Mouse (Mus musculus): ENCODE measurements around the gene Mapkapk5. TPM values are rescaled to one million over a fixed set of nuclear protein-coding genes. Genes with fewer than 3 reads are reported as not detected.

The Mapkapk5 gene
- polyA plus RNA-seq, 2 experiments = 60.4 to 110 TPM

GRCm38 (mm10) chr5:121493305-121493704 lies 52.4 kb downstream of the Mapkapk5 start:
- Histone ChIP-seq H3K27me3 (ENCODE audit: control insufficient read depth, insufficient read depth, low read length) (no peaks in the 10 kb centered on the region), H3K4me3 (replicated peaks; ENCODE audit: low read length) (no peak overlapping the region), H3K27ac (replicated peaks; ENCODE audit: low read depth, low read length) (no peak overlapping the region), H3K9me3 (ENCODE audit: control insufficient read depth, low read length) (no peaks in the 10 kb centered on the region), H3K4me1 (ENCODE audit: control insufficient read depth, insufficient read depth, low read length) (no peaks in the 10 kb centered on the region), H3K9ac (ENCODE audit: low read depth, low read length, severe bottlenecking) (no peak overlapping the region), H3K4me2 (replicated peaks; ENCODE audit: low read depth, low read length, severe bottlenecking) (no peak overlapping the region), H3K36me3 (ENCODE audit: control insufficient read depth, insufficient read depth, low read length) (no peaks in the 10 kb centered on the region)
- WGBS = 64% methylated on average over 8 of the region's 8 CpGs
- DNase-seq (ENCODE audit: low spot score) (peak; percentile 18), ATAC-seq (ENCODE audit: low FRiP score, low read depth) (no peak)
- TF ChIP-seq POLR2A (IDR thresholded peaks at IDR 0.05; ENCODE audit: borderline replicate concordance, extremely low read depth, insufficient read depth, insufficient read length) = no peak

GRCm38 (mm10) chr5:121484801-121485200 lies 60.9 kb downstream of the Mapkapk5 start:
- H3K4me2 ChIP-seq (replicated peaks; ENCODE audit: low read depth, low read length, severe bottlenecking) = no peak overlapping the region
- no peak overlapping the region for H3K9ac ChIP-seq (ENCODE audit: low read depth, low read length, severe bottlenecking)
- no peaks in the 10 kb centered on the region for H3K27me3 ChIP-seq (ENCODE audit: control insufficient read depth, insufficient read depth, low read length)
- no peak overlapping the region for H3K4me3 ChIP-seq (replicated peaks; ENCODE audit: low read length)
- no peak for DNase-seq (ENCODE audit: low spot score)
- TF ChIP-seq POLR2A (IDR thresholded peaks at IDR 0.05; ENCODE audit: borderline replicate concordance, extremely low read depth, insufficient read depth, insufficient read length) = no peak
- H3K36me3 ChIP-seq (ENCODE audit: control insufficient read depth, insufficient read depth, low read length) = no peaks in the 10 kb centered on the region
- no peaks in the 10 kb centered on the region for H3K9me3 ChIP-seq (ENCODE audit: control insufficient read depth, low read length)
- no peaks in the 10 kb centered on the region for H3K4me1 ChIP-seq (ENCODE audit: control insufficient read depth, insufficient read depth, low read length)
- no peak overlapping the region for H3K27ac ChIP-seq (replicated peaks; ENCODE audit: low read depth, low read length)
- 80% methylated on average over 5 of the region's 5 CpGs for WGBS
- no peak for ATAC-seq (ENCODE audit: low FRiP score, low read depth)

- Histone ChIP-seq H3K9me3 (ENCODE audit: control insufficient read depth, low read length) (no peaks in the 10 kb centered on the region), H3K9ac (ENCODE audit: low read depth, low read length, severe bottlenecking) (no peak overlapping the region), H3K4me2 (replicated peaks; ENCODE audit: low read depth, low read length, severe bottlenecking) (no peak overlapping the region), H3K27ac (replicated peaks; ENCODE audit: low read depth, low read length) (no peak overlapping the region), H3K4me3 (replicated peaks; ENCODE audit: low read length) (no peak overlapping the region), H3K4me1 (ENCODE audit: control insufficient read depth, insufficient read depth, low read length) (no peaks in the 10 kb centered on the region), H3K36me3 (ENCODE audit: control insufficient read depth, insufficient read depth, low read length) (no peaks in the 10 kb centered on the region), H3K27me3 (ENCODE audit: control insufficient read depth, insufficient read depth, low read length) (no peaks in the 10 kb centered on the region)
- DNase-seq (ENCODE audit: low spot score) (peak; percentile 86), ATAC-seq (ENCODE audit: low FRiP score, low read depth) (no peak)
- 33% methylated on average over 3 of the region's 3 CpGs for WGBS
- no peak for TF ChIP-seq POLR2A (IDR thresholded peaks at IDR 0.05; ENCODE audit: borderline replicate concordance, extremely low read depth, insufficient read depth, insufficient read length)
Observed at GRCm38 (mm10) chr5:121477680-121478079, 68.0 kb downstream of the Mapkapk5 start.

DNA sequence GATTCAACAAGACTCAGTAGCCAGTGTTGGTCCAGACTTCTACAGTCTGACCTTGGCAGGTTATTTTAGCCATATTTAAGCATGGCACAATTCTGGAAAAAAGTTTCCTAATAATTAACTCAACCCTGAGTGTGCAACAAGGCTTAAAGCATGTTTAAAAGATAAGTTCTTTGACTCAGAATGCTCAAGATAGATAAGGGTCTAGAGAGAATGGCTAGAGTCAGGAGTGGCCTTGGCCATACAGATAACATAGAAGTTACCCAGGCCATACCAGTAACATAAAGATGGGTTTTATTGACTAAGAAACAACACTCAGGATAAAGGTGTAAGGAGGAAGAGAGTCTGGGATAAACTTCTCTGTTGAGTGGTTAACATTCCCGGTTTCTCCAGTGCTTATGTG lies 69.7 kb downstream of the Mapkapk5 start:
- Histone ChIP-seq H3K36me3 (ENCODE audit: control insufficient read depth, insufficient read depth, low read length) (no peaks in the 10 kb centered on the region), H3K9ac (ENCODE audit: low read depth, low read length, severe bottlenecking) (no peak overlapping the region), H3K4me2 (replicated peaks; ENCODE audit: low read depth, low read length, severe bottlenecking) (no peak overlapping the region), H3K9me3 (ENCODE audit: control insufficient read depth, low read length) (no peaks in the 10 kb centered on the region), H3K27ac (replicated peaks; ENCODE audit: low read depth, low read length) (no peak overlapping the region), H3K4me1 (ENCODE audit: control insufficient read depth, insufficient read depth, low read length) (no peaks in the 10 kb centered on the region), H3K4me3 (replicated peaks; ENCODE audit: low read length) (no peak overlapping the region), H3K27me3 (ENCODE audit: control insufficient read depth, insufficient read depth, low read length) (no peaks in the 10 kb centered on the region)
- TF ChIP-seq POLR2A (IDR thresholded peaks at IDR 0.05; ENCODE audit: borderline replicate concordance, extremely low read depth, insufficient read depth, insufficient read length) = no peak
- DNase-seq (ENCODE audit: low spot score) (no peak), ATAC-seq (ENCODE audit: low FRiP score, low read depth) (no peak)
- WGBS = 86% methylated on average over 1 of the region's 1 CpGs

Other genes with a start within 250 kb of the Mapkapk5 start
- gene Trafd1, start 160.3 kb downstream of the Mapkapk5 start, polyA plus RNA-seq (2012; rRNA removed) = 102 and 109 TPM in 2 replicates
- 70.2 and 74.7 TPM in 2 replicates for gene Trafd1, start 160.3 kb downstream of the Mapkapk5 start, polyA plus RNA-seq (2014; fragmentation: Nextera tagmentation; extraction: Ambion mirVana)
- gene Naa25, start 148.0 kb downstream of the Mapkapk5 start, polyA plus RNA-seq (2012; rRNA removed) = 20.2 and 20.9 TPM in 2 replicates
- gene Naa25, start 148.0 kb downstream of the Mapkapk5 start, polyA plus RNA-seq (2014; fragmentation: Nextera tagmentation; extraction: Ambion mirVana) = 39.8 and 41.2 TPM in 2 replicates
- 2.4 and 3.4 TPM in 2 replicates for gene Tmem116, start 94.0 kb downstream of the Mapkapk5 start, polyA plus RNA-seq (2012; rRNA removed)
- 1.5 and 2.9 TPM in 2 replicates for gene Tmem116, start 94.0 kb downstream of the Mapkapk5 start, polyA plus RNA-seq (2014; fragmentation: Nextera tagmentation; extraction: Ambion mirVana)
- gene Erp29, start 93.4 kb downstream of the Mapkapk5 start, polyA plus RNA-seq (2012; rRNA removed) = 113 and 161 TPM in 2 replicates
- gene Erp29, start 93.4 kb downstream of the Mapkapk5 start, polyA plus RNA-seq (2014; fragmentation: Nextera tagmentation; extraction: Ambion mirVana) = 159 and 162 TPM in 2 replicates
- gene Adam1b, start 42.5 kb downstream of the Mapkapk5 start, polyA plus RNA-seq (2012; rRNA removed) = not detected in 2 replicates
- gene Adam1b, start 42.5 kb downstream of the Mapkapk5 start, polyA plus RNA-seq (2014; fragmentation: Nextera tagmentation; extraction: Ambion mirVana) = 0.18 TPM in 1 of 2 replicates, not detected in the other
- 14.7 and 15.3 TPM in 2 replicates for gene Adam1a, start 423 bp downstream of the Mapkapk5 start, polyA plus RNA-seq (2012; rRNA removed)
- 1.3 and 1.9 TPM in 2 replicates for gene Adam1a, start 423 bp downstream of the Mapkapk5 start, polyA plus RNA-seq (2014; fragmentation: Nextera tagmentation; extraction: Ambion mirVana)
- gene Gm42878, start 423 bp downstream of the Mapkapk5 start, polyA plus RNA-seq (2012; rRNA removed) = 0.28 and 0.31 TPM in 2 replicates
- 0.69 TPM in 1 of 2 replicates, not detected in the other for gene Gm42878, start 423 bp downstream of the Mapkapk5 start, polyA plus RNA-seq (2014; fragmentation: Nextera tagmentation; extraction: Ambion mirVana)
- 328 and 418 TPM in 2 replicates for gene Aldh2, start 47.9 kb upstream of the Mapkapk5 start, polyA plus RNA-seq (2012; rRNA removed)
- gene Aldh2, start 47.9 kb upstream of the Mapkapk5 start, polyA plus RNA-seq (2014; fragmentation: Nextera tagmentation; extraction: Ambion mirVana) = 108 and 134 TPM in 2 replicates
- 2.0 and 3.2 TPM in 2 replicates for gene Acad12, start 73.0 kb upstream of the Mapkapk5 start, polyA plus RNA-seq (2012; rRNA removed)
- gene Acad12, start 73.0 kb upstream of the Mapkapk5 start, polyA plus RNA-seq (2014; fragmentation: Nextera tagmentation; extraction: Ambion mirVana) = 1.6 and 2.1 TPM in 2 replicates
- gene Acad10, start 114.6 kb upstream of the Mapkapk5 start, polyA plus RNA-seq (2012; rRNA removed) = 2.6 and 2.7 TPM in 2 replicates
- 1.3 and 2.2 TPM in 2 replicates for gene Acad10, start 114.6 kb upstream of the Mapkapk5 start, polyA plus RNA-seq (2014; fragmentation: Nextera tagmentation; extraction: Ambion mirVana)
- 26.1 and 28.2 TPM in 2 replicates for gene Brap, start 114.7 kb upstream of the Mapkapk5 start, polyA plus RNA-seq (2012; rRNA removed)
- 44.6 and 52.7 TPM in 2 replicates for gene Brap, start 114.7 kb upstream of the Mapkapk5 start, polyA plus RNA-seq (2014; fragmentation: Nextera tagmentation; extraction: Ambion mirVana)
- 156 and 220 TPM in 2 replicates for gene Atxn2, start 165.4 kb upstream of the Mapkapk5 start, polyA plus RNA-seq (2012; rRNA removed)
- gene Atxn2, start 165.4 kb upstream of the Mapkapk5 start, polyA plus RNA-seq (2014; fragmentation: Nextera tagmentation; extraction: Ambion mirVana) = 87.2 and 108 TPM in 2 replicates